Comparison of ENCODE assay signal across 10 mouse cellular contexts in genomic region chr5:97195281-97195660, GRCm38 (mm10).
DNase-seq lines count a peak whose midpoint lies in the region; ATAC-seq lines count a peak whose summit lies in the region.
"Had no signal": no experiment of that assay in that cellular context is flagged by ENCODE, and none has a peak within 500 bp of the region (broad histone marks: within the 10 kb centered on the region; RNA-seq: fewer than 3 reads in every experiment).

No protein-coding gene starts in this region.

- H3K27ac ChIP-seq in embryonic facial prominence, embryonic 14.5 days (replicated peaks; ENCODE audit: low read depth, low read length) = no peak overlapping the region
- peak overlapping the region; percentile 59; the same call in 1 of the 2 replicates for H3K27ac ChIP-seq in neural tube, embryonic 13.5 days (replicated peaks)
- H3K27ac ChIP-seq: limb, embryonic 15.5 days had no signal

- no peaks in the 10 kb centered on the region for H3K9me3 ChIP-seq in embryonic facial prominence, embryonic 14.5 days (ENCODE audit: control insufficient read depth, low read length)
- no peaks in the 10 kb centered on the region for H3K9me3 ChIP-seq in neural tube, embryonic 13.5 days
- H3K9me3 ChIP-seq: limb, embryonic 15.5 days had no signal

- H3K36me3 ChIP-seq in embryonic facial prominence, embryonic 14.5 days (ENCODE audit: control insufficient read depth, insufficient read depth, low read length) = no peaks in the 10 kb centered on the region
- H3K36me3 ChIP-seq in neural tube, embryonic 13.5 days = no peaks in the 10 kb centered on the region
- H3K36me3 ChIP-seq: limb, embryonic 15.5 days had no signal

- peaks cover 4% of the 10 kb centered on the region for H3K4me1 ChIP-seq in embryonic facial prominence, embryonic 14.5 days (ENCODE audit: control insufficient read depth, insufficient read depth, low read length)
- H3K4me1 ChIP-seq in neural tube, embryonic 13.5 days (replicated peaks) = peaks cover 31% of the 10 kb centered on the region

- no peaks in the 10 kb centered on the region for H3K27me3 ChIP-seq in embryonic facial prominence, embryonic 14.5 days (replicated peaks; ENCODE audit: control insufficient read depth, insufficient read depth, low read length)
- 0 out of 2 replicates have a peak, but pooled peaks cover 7% of the 10 kb centered on the region for H3K27me3 ChIP-seq in neural tube, embryonic 13.5 days
- H3K27me3 ChIP-seq: limb, embryonic 15.5 days had no signal

- H3K4me3 ChIP-seq in embryonic facial prominence, embryonic 14.5 days (ENCODE audit: low read depth, low read length) = no peak overlapping the region
- no peak overlapping the region for H3K4me3 ChIP-seq in neural tube, embryonic 13.5 days
- H3K4me3 ChIP-seq: limb, embryonic 15.5 days had no signal

- H3K4me2 ChIP-seq in embryonic facial prominence, embryonic 14.5 days (ENCODE audit: low read depth, low read length) = no peak overlapping the region
- H3K4me2 ChIP-seq in neural tube, embryonic 13.5 days = peak overlapping the region; percentile 29
- H3K4me2 ChIP-seq: limb, embryonic 15.5 days had no signal

- 74% methylated on average over 10 of the region's 10 CpGs for WGBS in embryonic facial prominence, embryonic 14.5 days
- 24% methylated on average over 10 of the region's 10 CpGs for WGBS in neural tube, embryonic 13.5 days

- H3K9ac ChIP-seq in embryonic facial prominence, embryonic 14.5 days (ENCODE audit: low read depth, low read length) = no peak overlapping the region
- H3K9ac ChIP-seq in neural tube, embryonic 13.5 days = no peak overlapping the region
- H3K9ac ChIP-seq: limb, embryonic 15.5 days had no signal

- ATAC-seq in embryonic facial prominence, embryonic 14.5 days (ENCODE audit: low read depth) = peak; percentile 27; the same call in 1 of the 2 replicates
- peak; percentile 70 for ATAC-seq in neural tube, embryonic 13.5 days (ENCODE audit: low read depth)
- no peak for ATAC-seq in inflammation-experienced regulatory T-cells, adult 6 months
- no peak for ATAC-seq in frontal cortex, adult (ENCODE audit: low TSS enrichment)
- ATAC-seq in granulocyte monocyte progenitor cell, adult 5-6 weeks (replicated peaks; ENCODE audit: poor library complexity, severe bottlenecking) = no peak
- ATAC-seq: intestine, embryonic 16.5 days had no signal

- peak; percentile 43 for DNase-seq in embryo, embryonic 10 days (ENCODE audit: low spot score)
- no peak for DNase-seq in embryo, embryonic 9.5 days (ENCODE audit: extremely low spot score)
- DNase-seq in embryonic facial prominence, embryonic 14.5 days (ENCODE audit: low spot score) = peak; percentile 33
- peak; percentile 25 to 38 for DNase-seq in layer of hippocampus, adult 18-20 months (ENCODE audit: low spot score in 2 of 2)

Comparison
In these comparisons a context has a peak if more than half of its experiments do, and no peak if none do; other contexts are left out.
1. ATAC-seq: peak in embryonic facial prominence, embryonic 14.5 days (single experiment) and neural tube, embryonic 13.5 days (single experiment); none in inflammation-experienced regulatory T-cells, adult 6 months (single experiment), frontal cortex, adult (single experiment) and granulocyte monocyte progenitor cell, adult 5-6 weeks (single experiment).